Mouse (Mus musculus) heart, adult 9 months (tissue): Measurements from ENCODE around the gene Nfkbiz.

Experiments
- DNase-seq, 2 experiments: peaks; one replicate each; pipeline ENCODE4 v3.0.0; 2022; ENCODE audit warnings: low spot score in 2 of 2

The Nfkbiz gene

DNA sequence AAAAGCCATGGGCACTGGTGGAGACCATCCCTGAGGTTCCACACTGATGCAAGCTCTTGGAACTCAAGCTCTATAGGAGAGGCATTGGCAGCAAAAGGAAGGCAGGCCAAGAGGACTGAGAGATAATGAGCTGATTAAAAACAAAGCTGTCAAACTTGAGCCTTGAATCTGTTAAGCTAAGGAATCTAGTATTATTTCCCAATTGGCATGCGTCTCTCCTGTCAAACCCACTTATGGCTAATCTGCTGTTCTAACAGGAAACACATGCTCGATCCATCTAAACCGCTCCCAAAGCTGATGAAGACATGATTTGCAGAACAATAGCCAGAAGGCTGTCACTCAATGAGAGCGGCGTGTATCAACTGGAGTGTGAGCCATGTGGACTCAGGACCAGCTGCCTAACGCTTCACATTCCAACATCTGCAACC is 31.2 kb downstream of the Nfkbiz start:
- peak; percentile 36 to 74 for DNase-seq

- no peak for DNase-seq
These were observed 33.9 kb downstream of the Nfkbiz start for GRCm38 (mm10) chr16:55804799-55805198.

GRCm38 (mm10) chr16:55801629-55802028 is 37.1 kb downstream of the Nfkbiz start:
- DNase-seq = no peak

GRCm38 (mm10) chr16:55798845-55799244 is 39.9 kb downstream of the Nfkbiz start:
- DNase-seq = peak in 1 of 2 experiments; percentile 45

DNA sequence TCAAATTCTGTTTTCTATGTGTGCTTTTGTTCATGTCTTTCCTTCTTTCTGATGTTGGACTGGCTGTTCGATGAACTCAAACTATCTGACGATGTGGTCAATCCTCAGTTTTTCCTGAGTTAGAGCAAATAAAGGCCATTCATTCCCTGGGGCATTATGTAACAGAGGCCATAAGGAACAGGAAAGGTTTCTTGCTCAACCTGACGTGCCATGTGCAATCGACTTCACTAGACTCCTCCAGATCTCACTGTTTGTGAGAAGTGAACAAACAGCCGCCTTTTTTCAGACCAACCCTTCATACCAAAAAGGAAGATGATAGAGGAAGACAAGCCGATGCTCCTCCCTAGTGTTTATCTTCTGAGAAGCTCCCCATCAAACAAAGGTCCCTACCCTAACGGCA is 48.4 kb downstream of the Nfkbiz start:
- DNase-seq = no peak

DNA sequence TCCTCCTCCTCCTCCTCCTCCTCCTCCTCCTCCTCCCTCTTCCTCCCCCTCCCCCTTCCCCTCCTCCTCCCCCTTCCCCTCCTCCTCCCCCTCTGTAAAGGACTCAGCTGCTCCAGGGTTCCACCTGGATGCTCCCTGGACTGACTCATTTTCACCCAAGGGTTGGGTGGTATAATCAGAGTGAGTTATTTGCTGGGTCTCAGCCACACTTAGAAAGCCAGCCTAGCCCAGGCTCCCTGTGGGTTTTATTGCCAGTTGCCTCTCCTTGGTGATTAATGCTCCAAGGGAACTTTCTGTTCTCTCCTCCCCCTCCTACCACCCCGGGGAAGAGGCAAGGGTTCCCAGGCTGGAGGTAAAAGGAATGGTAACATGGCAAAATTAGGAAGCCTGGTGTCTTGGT is 49.4 kb downstream of the Nfkbiz start:
- no peak for DNase-seq

DNA sequence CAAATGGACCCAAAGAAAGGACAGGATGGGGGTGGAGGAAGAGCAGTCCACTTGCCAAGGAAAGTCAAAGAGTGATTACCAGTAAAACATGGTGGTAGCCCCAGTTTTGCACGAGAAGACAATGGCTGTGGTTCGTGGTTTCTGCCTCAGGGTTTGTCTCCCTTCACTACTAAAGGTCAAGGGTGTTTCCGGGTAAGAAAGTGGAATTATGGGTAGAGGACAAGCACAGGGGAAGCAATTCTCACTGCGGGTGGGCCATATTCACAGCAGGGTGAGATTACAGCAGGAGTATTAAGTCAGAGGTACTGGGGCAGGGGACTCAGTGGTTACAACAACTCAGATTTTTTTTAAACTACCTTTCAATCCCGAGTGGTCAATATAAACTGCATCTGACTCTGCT is 50.0 kb downstream of the Nfkbiz start:
- no peak for DNase-seq

- no peak for DNase-seq
These were observed 51.2 kb downstream of the Nfkbiz start for GRCm38 (mm10) chr16:55787385-55788072.

DNA sequence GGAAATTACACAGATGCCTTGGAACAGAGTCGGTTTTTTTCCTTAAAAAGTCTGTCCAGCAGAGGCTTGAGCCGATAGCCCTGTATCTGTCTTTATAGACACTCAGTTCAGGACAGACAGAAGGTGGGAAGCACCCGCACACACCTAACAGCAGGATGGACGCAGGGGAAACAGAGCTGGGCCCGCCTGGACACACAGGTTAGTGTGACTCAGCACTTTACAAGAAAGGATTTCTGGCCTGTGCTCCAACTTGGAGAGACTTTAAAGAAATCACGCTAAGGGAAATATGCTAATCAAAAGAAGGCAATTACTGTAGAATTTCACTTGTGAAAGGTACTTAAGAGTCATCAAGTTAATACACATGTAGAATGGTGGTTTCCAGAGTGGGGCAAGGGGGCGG is 54.3 kb downstream of the Nfkbiz start:
- no peak for DNase-seq

GRCm38 (mm10) chr16:55783923-55784322 is 54.8 kb downstream of the Nfkbiz start:
- DNase-seq = no peak

DNA sequence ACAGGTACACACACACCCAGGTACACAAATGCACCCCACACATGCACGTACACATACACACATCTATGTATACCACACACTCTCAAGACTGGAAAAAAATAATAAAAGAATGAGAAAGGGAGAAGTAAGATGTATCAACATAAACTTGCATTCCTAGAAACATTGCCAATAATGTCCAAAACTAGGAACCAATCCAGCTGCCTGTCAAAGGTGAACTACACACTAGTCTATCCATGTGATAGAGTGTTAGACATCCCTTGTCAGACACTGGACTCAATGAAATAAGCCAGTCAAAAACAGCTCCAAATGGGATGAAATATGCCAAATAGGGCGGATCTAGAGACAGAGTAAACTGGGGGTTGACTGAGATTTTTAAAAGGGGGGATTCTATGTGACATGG is 55.8 kb downstream of the Nfkbiz start:
- DNase-seq = no peak

- no peak for DNase-seq
These were observed 56.9 kb downstream of the Nfkbiz start for GRCm38 (mm10) chr16:55781809-55782208.

- no peak for DNase-seq
These were observed 57.6 kb downstream of the Nfkbiz start for GRCm38 (mm10) chr16:55780958-55781558.

DNA sequence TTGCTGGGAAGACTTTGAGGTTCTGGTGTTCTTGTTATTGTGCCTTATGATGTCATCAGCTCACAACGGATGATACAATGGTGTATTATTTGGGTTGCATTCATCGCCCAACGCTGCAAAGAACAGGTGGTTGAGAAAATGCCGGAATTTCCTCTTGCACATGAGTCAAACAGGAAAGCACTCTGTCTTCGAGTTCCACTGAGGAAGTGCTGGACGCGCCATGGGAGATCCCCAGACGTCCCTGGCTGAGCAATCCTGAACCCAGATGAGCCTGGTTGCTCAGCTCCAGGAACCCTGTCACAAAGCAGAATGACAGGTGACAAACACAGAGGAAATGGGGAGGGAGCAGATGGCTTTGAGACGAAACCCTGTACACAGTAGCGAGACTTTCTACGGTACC is 62.4 kb downstream of the Nfkbiz start:
- DNase-seq = no peak

GRCm38 (mm10) chr16:55770247-55770646 is 68.5 kb downstream of the Nfkbiz start:
- DNase-seq = no peak
